Comparison of ENCODE assay signal across 30 mouse cellular contexts in genomic region chr11:90047271-90047670, GRCm38 (mm10). TPM values are rescaled to one million over a fixed set of nuclear protein-coding genes. Genes with fewer than 3 reads are reported as not detected.
"Had no signal": no experiment of that assay in that cellular context is flagged by ENCODE, and none has a peak within 500 bp of the region (broad histone marks: within the 10 kb centered on the region; RNA-seq: fewer than 3 reads in every experiment).

No protein-coding gene starts in this region.

- H3K27ac ChIP-seq: limb, embryonic 10.5 days; limb, embryonic 12.5 days; limb, embryonic 13.5 days; limb, embryonic 15.5 days; liver, embryonic 12.5 days; liver, embryonic 13.5 days; liver, embryonic 14.5 days; liver, embryonic 15.5 days; lung, embryonic 15.5 days; macrophage; midbrain, embryonic 10.5 days; midbrain, embryonic 12.5 days; midbrain, embryonic 13.5 days; midbrain, embryonic 15.5 days had no signal

- H3K27me3 ChIP-seq: limb, embryonic 12.5 days; limb, embryonic 13.5 days; liver, embryonic 12.5 days; liver, embryonic 13.5 days; liver, embryonic 15.5 days; lung, embryonic 15.5 days; megakaryocyte, embryonic 14.5 days; midbrain, embryonic 12.5 days; midbrain, embryonic 13.5 days; midbrain, embryonic 15.5 days had no signal

- DNase-seq: left cerebral cortex, postnatal 4 days; liver; liver, embryonic 13.5 days; liver, postnatal 0 days; lung, adult 18-20 months; lung, adult 2 months; lung, postnatal 10 days; lung, postnatal 14 days; lung, postnatal 36 days; lung, postnatal 4 days; midbrain, embryonic 14.5 days had no signal

- H3K36me3 ChIP-seq: limb, embryonic 10.5 days; limb, embryonic 12.5 days; limb, embryonic 13.5 days; limb, embryonic 15.5 days; liver, embryonic 12.5 days; liver, embryonic 13.5 days; liver, embryonic 15.5 days; lung, embryonic 15.5 days; midbrain, embryonic 10.5 days; midbrain, embryonic 12.5 days; midbrain, embryonic 13.5 days; midbrain, embryonic 15.5 days had no signal

- H3K4me1 ChIP-seq: liver, embryonic 12.5 days; liver, embryonic 13.5 days; liver, embryonic 15.5 days; megakaryocyte, embryonic 14.5 days; midbrain, embryonic 10.5 days; midbrain, embryonic 12.5 days; midbrain, embryonic 13.5 days; midbrain, embryonic 15.5 days had no signal

- H3K4me3 ChIP-seq: limb, embryonic 10.5 days; limb, embryonic 12.5 days; limb, embryonic 13.5 days; limb, embryonic 15.5 days; liver, embryonic 12.5 days; liver, embryonic 13.5 days; liver, embryonic 15.5 days; lung, embryonic 15.5 days; megakaryocyte, embryonic 14.5 days; midbrain, embryonic 10.5 days; midbrain, embryonic 12.5 days; midbrain, embryonic 13.5 days; midbrain, embryonic 15.5 days; myocyte had no signal

- H3K9ac ChIP-seq: limb, embryonic 12.5 days; limb, embryonic 13.5 days; limb, embryonic 15.5 days; liver, embryonic 12.5 days; liver, embryonic 13.5 days; liver, embryonic 14.5 days; liver, embryonic 15.5 days; liver, postnatal 0 days; lung, embryonic 14.5 days; lung, embryonic 15.5 days; midbrain, embryonic 12.5 days; midbrain, embryonic 13.5 days; midbrain, embryonic 15.5 days had no signal

RNA-seq across cellular contexts. Expression of gene Tmem100, which starts 17.1 kb away (rescaled TPM):
- total RNA-seq: megakaryocyte-erythroid progenitor cell, adult 5-6 weeks; monocyte, adult 5-6 weeks had no signal
- polyA plus RNA-seq: liver, adult 2 months; macrophage; myocyte had no signal
